Mouse (Mus musculus): Measurements from ENCODE around the gene Grin2a. TPM values are rescaled to one million over a fixed set of nuclear protein-coding genes. Genes with fewer than 3 reads are reported as not detected.

Gene Grin2a
- total and polyA plus RNA-seq, 3 experiments = not detected

GRCm38 (mm10) chr16:9941306-9941930 lies 53.9 kb downstream of the Grin2a start:
- Histone ChIP-seq H3K4me3 (ENCODE audit: control insufficient read depth in 1 of 2, insufficient read depth in 1 of 2, low read depth in 2 of 2, low read length in 2 of 2) (no peak overlapping the region), H3K9me3 (replicated peaks; ENCODE audit: insufficient read depth, low read length) (no peaks in the 10 kb centered on the region), H3K27ac (ENCODE audit: control insufficient read depth, low read depth, low read length) (no peak overlapping the region), H3K36me3 (ENCODE audit: control insufficient read depth in 1 of 2, insufficient read depth in 2 of 2, low read length in 2 of 2) (no peaks in the 10 kb centered on the region), H3K9ac (ENCODE audit: control insufficient read depth, low read depth, low read length, poor library complexity, severe bottlenecking) (no peak overlapping the region), H3K4me1 (ENCODE audit: control insufficient read depth in 1 of 2, insufficient read depth in 2 of 2, low read length in 2 of 2) (no peaks in the 10 kb centered on the region), H3K79me2 (ENCODE audit: control insufficient read depth, insufficient read depth, low read length, poor library complexity) (no peaks in the 10 kb centered on the region), H3K27me3 (ENCODE audit: control insufficient read depth in 1 of 2, insufficient read depth in 2 of 2, low read length in 2 of 2) (no peaks in the 10 kb centered on the region)
- TF ChIP-seq MYB (IDR thresholded peaks at IDR 0.05; ENCODE audit: low read depth, low read length) = no peak
- no peak for TF ChIP-seq USF1 (IDR thresholded peaks at IDR 0.05; ENCODE audit: low read depth, low read length)
- no peak for TF ChIP-seq CTCF (IDR thresholded peaks at IDR 0.05 in 2 of 3, conservative IDR thresholded peaks at IDR 0.05 in 1 of 3; ENCODE audit: control insufficient read depth in 1 of 3, insufficient read depth in 1 of 3, low read depth in 2 of 3, low read length in 3 of 3, poor library complexity in 1 of 3, severe bottlenecking in 1 of 3)
- no peak for TF ChIP-seq UBTF (IDR thresholded peaks at IDR 0.05; ENCODE audit: borderline replicate concordance, insufficient read depth, low read depth, low read length)
- no peak for TF ChIP-seq MXI1 (IDR thresholded peaks at IDR 0.05; ENCODE audit: low read depth, low read length)
- no peak for TF ChIP-seq ETS1 (IDR thresholded peaks at IDR 0.05; ENCODE audit: low read depth, low read length)
- TF ChIP-seq ZKSCAN1 (IDR thresholded peaks at IDR 0.05; ENCODE audit: low read depth, low read length) = no peak
- TF ChIP-seq CHD2 (IDR thresholded peaks at IDR 0.05; ENCODE audit: low read length) = no peak
- no peak for TF ChIP-seq KAT2A (conservative IDR thresholded peaks at IDR 0.05; ENCODE audit: low read depth, low read length)
- no peak for TF ChIP-seq E2F4 (IDR thresholded peaks at IDR 0.05; ENCODE audit: borderline replicate concordance, low read depth, low read length)
- TF ChIP-seq TCF12 (IDR thresholded peaks at IDR 0.05; ENCODE audit: low read depth, low read length) = no peak
- TF ChIP-seq MAZ (IDR thresholded peaks at IDR 0.05; ENCODE audit: low read depth, low read length) = no peak
- DNase-seq (ENCODE audit: low read depth, low spot score) = no peak

- Histone ChIP-seq H3K4me3 (ENCODE audit: control insufficient read depth in 1 of 2, insufficient read depth in 1 of 2, low read depth in 2 of 2, low read length in 2 of 2) (no peak overlapping the region), H3K79me2 (ENCODE audit: control insufficient read depth, insufficient read depth, low read length, poor library complexity) (no peaks in the 10 kb centered on the region), H3K27me3 (ENCODE audit: control insufficient read depth in 1 of 2, insufficient read depth in 2 of 2, low read length in 2 of 2) (no peaks in the 10 kb centered on the region), H3K4me1 (ENCODE audit: control insufficient read depth in 1 of 2, insufficient read depth in 2 of 2, low read length in 2 of 2) (no peaks in the 10 kb centered on the region), H3K36me3 (ENCODE audit: control insufficient read depth in 1 of 2, insufficient read depth in 2 of 2, low read length in 2 of 2) (no peaks in the 10 kb centered on the region), H3K9me3 (replicated peaks; ENCODE audit: insufficient read depth, low read length) (no peaks in the 10 kb centered on the region), H3K9ac (ENCODE audit: control insufficient read depth, low read depth, low read length, poor library complexity, severe bottlenecking) (no peak overlapping the region), H3K27ac (ENCODE audit: control insufficient read depth, low read depth, low read length) (no peak overlapping the region)
- TF ChIP-seq KAT2A (conservative IDR thresholded peaks at IDR 0.05; ENCODE audit: low read depth, low read length) = no peak
- no peak for TF ChIP-seq ZC3H11A (IDR thresholded peaks at IDR 0.05; ENCODE audit: low read depth, low read length)
- no peak for TF ChIP-seq ZKSCAN1 (IDR thresholded peaks at IDR 0.05; ENCODE audit: low read depth, low read length)
- TF ChIP-seq UBTF (IDR thresholded peaks at IDR 0.05; ENCODE audit: borderline replicate concordance, insufficient read depth, low read depth, low read length) = no peak
- no peak for TF ChIP-seq SIN3A (IDR thresholded peaks at IDR 0.05; ENCODE audit: low read length)
- no peak for TF ChIP-seq E2F4 (IDR thresholded peaks at IDR 0.05; ENCODE audit: borderline replicate concordance, low read depth, low read length)
- no peak for TF ChIP-seq RAD21 (IDR thresholded peaks at IDR 0.05; ENCODE audit: low read depth, low read length)
- TF ChIP-seq ZMIZ1 (IDR thresholded peaks at IDR 0.05; ENCODE audit: low read depth, low read length) = no peak
- TF ChIP-seq MYB (IDR thresholded peaks at IDR 0.05; ENCODE audit: low read depth, low read length) = no peak
- no peak for TF ChIP-seq ETS1 (IDR thresholded peaks at IDR 0.05; ENCODE audit: low read depth, low read length)
- TF ChIP-seq JUND (IDR thresholded peaks at IDR 0.05; ENCODE audit: low read depth, low read length) = no peak
- TF ChIP-seq USF1 (IDR thresholded peaks at IDR 0.05; ENCODE audit: low read depth, low read length) = no peak
- no peak for TF ChIP-seq TCF12 (IDR thresholded peaks at IDR 0.05; ENCODE audit: low read depth, low read length)
- no peak for TF ChIP-seq USF2 (IDR thresholded peaks at IDR 0.05; ENCODE audit: borderline replicate concordance in 1 of 2, insufficient read depth in 1 of 2, low read depth in 1 of 2, low read length in 2 of 2)
- no peak for TF ChIP-seq MAX (IDR thresholded peaks at IDR 0.05; ENCODE audit: low read length)
- TF ChIP-seq BHLHE40 (IDR thresholded peaks at IDR 0.05; ENCODE audit: borderline replicate concordance, low read depth, low read length) = no peak
- no peak for TF ChIP-seq NRF1 (IDR thresholded peaks at IDR 0.05; ENCODE audit: insufficient read depth, low read depth, low read length, poor library complexity, severe bottlenecking)
- TF ChIP-seq CTCF (IDR thresholded peaks at IDR 0.05 in 2 of 3, conservative IDR thresholded peaks at IDR 0.05 in 1 of 3; ENCODE audit: control insufficient read depth in 1 of 3, insufficient read depth in 1 of 3, low read depth in 2 of 3, low read length in 3 of 3, poor library complexity in 1 of 3, severe bottlenecking in 1 of 3) = no peak
- TF ChIP-seq MEF2A (IDR thresholded peaks at IDR 0.05; ENCODE audit: extremely low read depth, insufficient replicate concordance, low read depth, low read length, poor library complexity, severe bottlenecking) = no peak
- no peak for DNase-seq (ENCODE audit: low read depth, low spot score)
Measured at GRCm38 (mm10) chr16:9940716-9941115, 54.6 kb downstream of the Grin2a start.

Data from MEL (cell line).